Mouse (Mus musculus) ovary, postnatal 10 days (tissue): ENCODE data around the gene Arl4d.
A peak's percentile ranks its signal among the peaks of the same experiment; 100 is the strongest.
"Not testable (repeated sequence)": the region's sequence is repeated elsewhere in the genome, so short reads cannot be mapped to it uniquely, and the experiment has no call there.

Experiments used
- DNase-seq: peaks from one replicate; pipeline ENCODE4 v3.0.0; 2022; ENCODE audit warnings: low spot score

Gene Arl4d

DNA sequence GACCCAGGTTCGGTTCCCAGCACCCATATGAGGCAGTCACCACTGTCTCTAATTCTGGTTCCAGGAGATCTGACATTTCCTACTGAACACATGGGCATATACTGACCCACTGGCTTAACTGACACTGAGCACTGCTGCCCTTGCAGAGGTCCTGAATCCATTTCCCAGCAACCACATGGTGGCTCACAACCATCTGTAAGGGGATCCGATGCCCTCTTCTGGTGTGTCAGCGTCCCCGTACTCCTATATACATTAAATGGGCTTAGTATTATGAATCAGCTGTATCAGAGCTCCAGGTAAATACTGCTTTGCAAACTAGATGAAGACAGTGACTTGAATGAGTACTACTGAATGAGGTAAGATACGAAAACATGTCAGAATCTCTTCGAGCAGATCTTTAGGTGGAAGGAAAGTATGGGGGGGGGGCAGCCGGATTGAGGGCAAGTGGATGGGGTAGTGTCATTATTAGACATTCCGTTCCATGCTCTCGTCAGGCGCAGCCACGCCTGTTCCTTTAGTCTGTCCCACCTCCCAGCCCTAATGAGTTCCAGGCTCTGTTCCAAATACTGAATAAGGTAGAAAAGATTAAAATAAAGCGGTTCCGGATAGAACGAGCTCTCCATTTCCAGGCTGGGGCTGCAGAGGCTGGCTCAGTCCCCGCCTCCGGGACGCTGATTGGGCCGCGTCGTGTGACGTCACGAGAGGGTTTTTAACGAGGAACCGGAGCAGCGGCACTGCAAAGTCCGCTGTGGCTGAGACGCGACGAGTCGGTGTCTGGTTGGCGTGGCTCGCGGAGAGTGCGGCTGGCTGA, at the start of gene Arl4d:
Gene Arl4d (plus strand): TSS at position 717 of the 811 bp plus-strand sequence.
- DNase-seq = peak; percentile 94

DNA sequence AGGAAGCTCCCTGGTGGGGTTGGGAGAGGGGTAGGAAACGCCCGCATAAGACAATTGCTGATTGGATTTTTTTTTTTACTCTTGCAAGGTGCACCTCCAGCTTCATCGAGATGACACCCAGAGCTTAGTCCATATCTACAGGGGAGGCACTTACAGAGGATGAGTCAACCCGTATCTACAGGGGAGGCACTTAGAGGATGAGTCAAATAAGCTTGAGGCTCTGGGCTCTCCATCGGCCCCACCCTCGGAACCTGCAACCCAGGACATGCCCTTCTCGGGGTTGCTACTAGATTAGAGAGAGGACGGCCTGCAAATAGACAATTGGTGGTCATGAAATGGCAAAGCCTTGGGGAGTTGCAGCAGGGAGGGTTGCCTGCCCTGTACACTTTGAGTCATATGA, 49.2 kb upstream of the Arl4d start:
- DNase-seq = no peak

DNA sequence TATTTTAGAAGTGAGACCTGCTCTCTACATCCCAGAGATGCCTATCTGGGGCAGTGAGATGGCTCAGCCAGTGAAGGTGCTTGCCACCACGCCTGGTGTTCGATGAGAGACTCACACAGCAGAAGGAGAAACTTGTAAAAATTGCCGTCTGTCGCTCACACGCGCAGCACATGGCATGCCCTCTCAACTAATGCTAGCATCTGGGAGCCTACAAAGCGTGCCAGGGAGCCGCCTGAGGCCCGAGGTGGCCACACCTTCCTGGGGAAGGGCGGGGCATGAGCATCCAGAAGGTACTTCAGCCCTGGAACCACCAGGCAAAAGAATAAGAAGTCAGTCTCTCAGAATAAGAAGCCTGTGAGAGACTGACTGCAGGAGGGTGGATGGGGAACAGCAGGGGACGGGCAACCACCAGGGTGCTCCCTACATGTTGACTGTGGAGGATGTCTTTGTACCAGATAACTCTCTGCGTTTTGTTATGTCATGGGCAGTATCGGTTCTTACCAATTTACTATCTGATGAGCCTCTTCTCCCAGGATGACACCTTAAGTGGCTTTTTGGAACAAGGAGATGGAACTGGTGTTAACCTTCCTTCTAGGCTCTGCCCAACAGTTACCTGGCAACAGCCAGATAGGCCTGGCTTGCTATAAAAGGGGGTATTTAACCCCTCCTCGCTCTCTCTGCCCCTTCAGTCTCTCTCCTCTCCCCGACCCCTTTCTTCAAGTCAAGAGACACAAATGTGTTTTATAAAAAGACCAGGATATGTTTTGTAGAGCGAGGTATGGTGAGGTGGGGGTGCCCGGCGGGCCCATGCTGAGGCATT, 48.2 kb upstream of the Arl4d start:
- no peak for DNase-seq

DNA sequence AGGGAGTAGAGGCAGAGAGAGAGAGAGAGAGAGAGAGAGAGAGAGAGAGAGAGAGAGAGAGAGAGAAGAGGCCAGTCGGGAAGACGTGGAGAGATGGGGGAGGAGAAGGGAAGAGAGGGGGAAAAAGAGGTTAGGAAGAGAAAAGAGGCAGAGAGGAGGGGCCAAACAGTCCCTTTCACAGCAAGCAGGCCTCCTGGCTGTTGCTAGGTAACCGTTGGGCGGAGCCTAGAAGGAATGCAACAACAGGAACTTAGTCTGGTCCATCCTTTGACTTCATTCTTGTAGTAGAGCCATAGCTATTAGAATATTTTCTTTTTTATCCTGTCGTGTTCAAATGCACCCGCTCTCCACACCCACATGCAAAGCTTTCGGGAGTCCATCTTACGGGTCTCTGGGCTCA, 47.5 kb upstream of the Arl4d start:
- no peak for DNase-seq

DNA sequence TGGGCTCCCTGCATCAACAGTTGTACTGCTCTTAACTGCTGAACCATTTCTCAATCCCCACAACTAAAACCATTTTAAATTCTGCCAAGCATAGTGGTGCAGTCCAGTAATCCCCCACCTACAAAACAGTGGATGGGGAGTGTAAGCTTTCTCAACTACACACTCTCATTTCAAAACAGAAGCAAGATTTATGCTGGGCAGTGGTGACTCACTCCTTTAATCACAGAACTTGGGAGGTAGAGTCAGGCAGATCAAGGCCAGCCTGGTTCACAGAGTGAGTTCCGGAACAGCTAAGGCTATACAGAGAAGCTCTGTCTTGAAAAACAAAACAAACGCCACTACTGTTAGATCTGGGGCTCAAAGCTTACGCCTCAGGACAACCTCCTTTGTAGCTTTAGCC, 46.7 kb upstream of the Arl4d start:
- no peak for DNase-seq

DNA sequence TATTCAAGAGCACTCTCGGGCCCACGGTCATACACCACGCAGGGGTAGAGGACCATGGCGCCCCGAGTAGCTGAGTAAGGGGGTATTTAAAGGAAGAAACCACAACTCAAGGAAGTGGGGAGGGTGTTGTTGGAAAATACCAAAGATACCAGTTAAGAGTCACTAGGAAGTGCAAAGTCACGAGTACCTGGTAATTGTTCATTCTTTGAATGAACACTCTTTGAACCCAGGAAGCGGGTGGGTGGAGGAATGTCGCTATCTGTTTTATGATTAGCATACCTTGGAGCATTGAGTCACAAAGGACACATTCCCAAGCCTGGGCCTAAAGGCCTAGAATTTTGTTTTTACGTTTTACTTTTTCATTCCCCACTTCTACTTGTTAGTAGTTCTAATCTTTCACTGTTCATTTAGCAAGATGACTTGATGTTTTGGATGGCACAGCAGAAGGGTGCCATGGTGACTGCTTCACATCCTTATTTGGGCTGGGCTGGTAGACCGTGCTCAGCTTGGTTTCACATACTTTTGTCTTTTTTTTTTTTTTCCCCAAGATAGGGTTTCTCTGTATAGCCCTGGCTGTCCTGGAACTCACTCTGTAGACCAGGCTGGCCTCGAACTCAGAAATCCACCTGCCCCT, 45.2 kb upstream of the Arl4d start:
- not testable (repeated sequence) for DNase-seq

DNA sequence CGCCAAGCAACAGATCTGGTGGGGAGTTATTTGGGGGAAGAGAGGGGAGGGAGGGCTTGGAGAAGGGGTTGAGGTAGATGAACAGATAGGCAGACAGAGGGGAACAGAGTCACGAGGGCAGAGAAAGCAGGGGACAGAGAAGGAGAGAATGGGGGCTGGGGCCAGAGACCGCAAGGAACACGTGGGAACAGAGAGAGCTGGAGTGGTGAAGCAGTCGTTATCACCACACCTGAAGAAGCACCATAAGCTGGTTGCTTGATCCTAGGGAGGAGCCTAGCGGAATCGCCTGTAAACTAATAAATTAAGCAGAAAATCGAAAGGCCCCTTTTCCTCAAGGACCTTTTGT, 38.7 kb upstream of the Arl4d start:
- no peak for DNase-seq

DNA sequence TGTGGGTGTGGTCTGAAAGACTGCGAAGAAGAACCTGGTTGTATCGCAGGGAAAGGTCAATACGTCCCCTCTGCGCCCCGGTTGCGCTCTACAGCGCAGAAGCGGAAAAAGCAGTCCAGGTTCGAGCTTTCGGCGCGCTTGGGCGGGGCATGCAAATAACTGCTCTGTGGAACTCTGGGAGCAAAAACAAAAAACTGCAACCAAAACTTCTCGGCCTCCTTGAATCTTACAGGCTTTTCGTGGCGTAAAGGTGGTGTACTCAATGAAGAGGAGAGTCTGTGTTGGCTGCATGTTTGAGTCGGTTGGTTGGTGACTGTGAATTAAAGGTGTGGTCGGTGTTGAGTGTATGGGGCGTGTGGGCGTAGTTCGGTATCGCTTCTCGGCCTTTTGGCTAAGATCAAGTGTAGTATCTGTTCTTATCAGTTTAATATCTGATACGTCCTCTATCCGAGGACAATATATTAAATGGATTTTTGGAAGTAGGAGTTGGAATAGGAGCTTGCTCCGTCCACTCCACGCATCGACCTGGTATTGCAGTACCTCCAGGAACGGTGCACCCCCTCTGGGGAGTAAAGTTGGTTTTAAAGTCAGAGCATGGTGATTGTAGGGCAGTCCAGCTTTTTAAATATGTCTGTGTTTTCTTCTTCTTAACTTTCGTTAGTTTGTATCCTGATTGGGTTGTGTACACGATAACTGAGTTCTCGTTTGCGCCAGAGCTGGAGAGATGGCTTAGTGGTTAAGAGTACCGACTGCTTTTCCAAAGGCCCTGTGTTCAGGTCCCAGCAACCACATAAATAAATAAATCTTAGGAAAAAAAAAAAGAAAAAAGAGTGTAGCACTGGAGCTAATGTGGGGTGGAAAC, 38.1 kb upstream of the Arl4d start, which contains the start of gene Rdm1:
Gene Rdm1 (plus strand): TSS at position 201 of the 862 bp plus-strand sequence.
- DNase-seq = peak; percentile 58

DNA sequence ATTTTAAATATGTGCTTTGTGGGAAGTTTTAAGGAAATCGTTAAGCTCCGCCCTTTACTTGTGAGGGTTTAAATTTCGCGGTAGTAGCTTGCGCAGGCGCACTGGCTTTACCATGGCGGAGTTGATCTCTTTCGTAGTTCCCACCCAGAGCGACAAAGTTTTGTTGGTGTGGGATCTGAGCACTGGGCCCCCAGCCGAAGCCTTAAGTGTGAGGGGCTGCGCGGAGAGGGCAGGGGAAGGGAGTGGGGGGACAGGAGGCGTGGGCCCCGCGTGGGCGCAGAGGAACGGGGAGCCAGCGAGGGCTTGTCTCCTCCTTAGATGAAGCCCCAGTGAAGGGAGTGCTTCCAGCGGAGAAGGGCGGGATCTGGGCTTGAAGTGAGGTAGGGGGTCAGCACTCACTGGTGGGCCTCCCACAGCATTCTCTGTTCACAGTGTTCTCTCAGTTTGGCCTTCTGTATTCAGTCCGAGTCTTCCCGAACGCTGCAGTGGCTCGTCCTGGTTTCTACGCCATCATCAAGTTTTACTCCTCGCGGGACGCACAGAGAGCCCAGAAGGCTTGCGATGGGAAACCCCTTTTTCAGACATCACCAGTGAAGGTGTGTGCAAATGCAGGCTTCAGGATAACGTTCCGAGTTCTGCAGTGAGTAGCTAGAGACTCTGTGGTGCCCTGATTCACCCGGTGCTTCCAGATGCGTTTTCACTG, 37.3 kb upstream of the Arl4d start:
- DNase-seq = peak; percentile 87

DNA sequence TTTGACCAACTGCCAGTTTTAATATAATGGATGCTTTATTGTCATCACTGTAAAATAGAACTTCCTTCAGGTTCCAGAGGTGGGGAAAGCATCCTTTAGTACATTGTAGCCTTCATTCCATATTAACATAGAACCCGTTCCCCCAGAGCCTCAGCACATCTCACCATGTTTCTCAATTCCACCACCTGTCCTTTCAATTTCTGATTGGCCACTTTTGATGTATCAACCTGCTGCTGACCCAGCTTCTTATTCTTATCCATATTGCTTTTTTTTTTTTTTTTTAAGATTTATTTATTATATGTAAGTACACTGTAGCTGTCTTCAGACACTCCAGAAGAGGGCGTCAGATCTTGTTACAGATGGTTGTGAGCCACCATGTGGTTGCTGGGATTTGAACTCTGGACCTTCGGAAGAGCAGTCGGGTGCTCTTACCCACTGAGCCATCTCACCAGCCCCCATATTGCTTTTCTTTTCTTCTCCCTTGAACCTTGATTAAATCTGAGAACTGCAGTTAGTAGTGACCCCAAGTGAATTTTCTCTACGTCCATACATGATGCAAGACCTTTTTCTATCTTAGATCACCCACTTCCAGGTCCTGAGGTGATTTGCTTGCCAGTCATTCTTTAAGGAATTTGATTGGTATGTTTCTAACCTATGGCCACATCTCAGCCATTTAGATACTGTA, 36.5 kb upstream of the Arl4d start:
- DNase-seq = not testable (repeated sequence)

DNA sequence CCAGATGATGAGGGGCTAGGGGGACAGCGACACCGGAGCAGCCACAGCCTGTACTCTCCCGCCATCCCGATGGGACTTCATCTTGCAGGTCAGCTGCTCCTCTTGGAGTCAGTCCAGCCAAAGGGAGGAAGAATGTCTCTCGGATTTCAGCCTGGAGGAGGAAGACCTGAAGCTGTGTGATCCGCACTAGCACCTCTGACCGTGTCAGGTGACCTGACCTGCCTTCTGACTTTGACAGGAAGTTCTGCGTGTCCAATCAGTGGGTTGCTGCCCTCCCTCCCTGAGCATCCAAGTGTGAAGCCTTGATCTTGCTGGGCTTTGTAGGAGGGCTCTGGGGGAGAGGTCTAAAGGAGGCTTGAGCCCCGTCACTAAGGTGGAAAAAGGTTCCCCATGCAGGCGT, 29.7 kb upstream of the Arl4d start:
- DNase-seq = no peak

DNA sequence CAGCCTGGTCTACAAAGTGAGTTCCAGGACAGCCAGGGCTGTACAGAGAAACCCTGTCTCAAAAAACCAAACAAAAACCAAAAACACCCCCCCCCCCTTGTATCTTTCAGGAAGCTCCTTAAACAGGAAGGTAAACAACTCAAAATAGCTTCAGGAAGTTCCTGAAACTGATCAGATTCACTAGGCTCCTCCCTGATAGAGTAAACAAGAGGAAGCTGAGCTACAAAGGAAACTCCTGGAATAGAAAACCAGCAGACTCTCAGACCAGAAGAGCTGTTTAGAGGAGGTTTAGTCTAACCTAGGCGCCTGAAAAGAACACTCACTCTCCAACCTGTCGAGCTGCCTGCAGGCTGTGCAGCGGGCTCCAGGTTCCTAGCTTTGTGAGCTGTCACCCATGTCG, 25.6 kb upstream of the Arl4d start:
- DNase-seq = no peak

DNA sequence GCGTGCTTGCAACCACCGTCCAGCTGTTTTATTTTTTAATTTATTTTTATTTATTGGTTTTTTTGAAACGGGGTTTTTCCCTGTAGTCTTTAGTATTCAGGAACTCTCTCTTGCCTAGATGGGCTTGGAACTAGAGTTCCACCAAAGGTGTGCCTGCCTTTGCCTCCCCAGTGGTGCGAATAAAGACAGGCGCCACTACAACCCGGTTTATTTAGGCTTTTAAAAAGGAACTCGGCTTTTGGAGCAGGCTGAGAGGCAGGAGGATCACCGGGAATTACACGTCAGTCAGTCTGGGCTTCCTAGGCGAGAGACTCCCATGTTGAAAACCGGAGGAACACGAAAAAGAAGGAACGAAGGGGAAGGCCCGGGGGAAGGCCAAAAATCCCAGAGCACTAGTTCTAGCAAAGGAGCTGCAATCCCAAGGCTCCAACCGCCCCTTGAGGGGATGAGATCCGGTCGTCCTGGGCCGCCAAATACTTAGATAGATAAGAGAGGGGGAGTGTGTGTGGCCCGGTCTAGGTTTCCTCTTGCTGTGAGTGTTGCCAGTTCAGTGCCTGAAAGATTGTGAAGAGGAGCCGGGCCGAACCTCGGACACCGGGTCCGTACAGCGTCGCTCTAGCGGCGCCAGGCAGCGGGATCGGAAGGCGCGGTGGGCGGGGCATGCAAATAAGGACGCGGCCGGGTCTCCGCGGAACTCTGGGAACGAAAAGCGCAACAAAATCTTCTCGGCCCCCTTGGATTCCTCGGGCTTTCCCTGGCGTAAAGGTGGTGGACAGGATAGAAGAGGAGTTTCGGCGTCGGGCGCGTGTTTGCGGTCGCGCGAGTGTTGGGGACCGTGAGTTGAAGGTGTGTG, 24.3 kb upstream of the Arl4d start:
- DNase-seq = peak; percentile 53

DNA sequence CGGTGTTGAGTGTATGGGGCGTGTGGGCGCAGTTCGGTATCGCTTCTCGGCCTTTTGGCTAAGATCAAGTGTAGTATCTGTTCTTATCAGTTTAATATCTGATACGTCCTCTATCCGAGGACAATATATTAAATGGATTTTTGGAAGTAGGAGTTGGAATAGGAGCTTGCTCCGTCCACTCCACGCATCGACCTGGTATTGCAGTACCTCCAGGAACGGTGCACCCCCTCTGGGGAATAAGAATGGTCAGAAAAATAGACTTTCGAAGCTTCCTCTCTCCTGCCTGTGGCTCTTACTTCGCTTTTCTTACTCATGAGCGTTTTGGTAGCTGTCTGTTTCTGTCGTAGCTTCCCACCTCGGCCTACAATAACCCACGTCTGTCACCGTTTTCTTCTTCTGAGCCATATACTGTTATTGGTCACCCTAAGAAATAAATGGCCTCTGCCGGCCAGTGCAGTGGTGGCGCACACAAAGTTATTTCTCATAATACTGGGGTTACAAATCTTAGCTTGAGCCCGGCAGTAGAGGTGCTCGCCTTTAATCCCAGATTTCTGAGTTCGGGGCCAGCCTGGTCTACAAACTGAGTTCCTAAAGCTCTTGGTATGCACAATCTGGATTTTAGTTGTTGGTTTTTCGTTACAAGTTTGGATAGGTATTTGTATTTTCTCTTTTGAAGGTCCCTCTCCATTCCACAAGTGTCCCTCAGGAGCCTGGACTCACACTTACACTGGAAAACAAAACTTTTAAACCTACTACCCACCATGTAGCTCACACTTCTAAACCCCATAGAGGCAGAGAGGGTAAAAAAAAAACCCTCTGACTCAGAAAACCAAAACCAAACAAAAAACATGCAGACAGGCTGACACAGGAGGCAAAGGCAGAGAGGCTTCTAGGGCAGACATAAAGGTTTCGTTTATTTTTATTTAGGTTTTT, 23.4 kb upstream of the Arl4d start:
- DNase-seq = not testable (repeated sequence)

DNA sequence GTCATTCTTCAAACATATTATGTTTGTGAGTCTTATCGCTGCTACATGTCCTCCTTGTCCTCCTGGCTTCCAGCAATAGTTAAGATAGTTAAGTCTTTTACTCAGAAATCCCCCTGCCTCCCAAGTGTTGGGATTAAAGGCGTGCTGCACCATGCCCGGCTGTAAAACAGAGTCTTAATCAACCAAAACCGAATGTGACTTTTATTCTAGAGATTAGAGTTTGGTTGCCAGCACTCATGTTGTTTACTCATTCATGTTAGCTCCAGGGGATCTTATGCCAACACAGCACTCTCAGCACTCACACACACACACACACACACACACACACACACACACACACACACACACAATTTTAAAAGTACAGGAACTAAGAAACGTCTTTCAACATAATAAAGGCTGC, 22.4 kb upstream of the Arl4d start:
- no peak for DNase-seq

DNA sequence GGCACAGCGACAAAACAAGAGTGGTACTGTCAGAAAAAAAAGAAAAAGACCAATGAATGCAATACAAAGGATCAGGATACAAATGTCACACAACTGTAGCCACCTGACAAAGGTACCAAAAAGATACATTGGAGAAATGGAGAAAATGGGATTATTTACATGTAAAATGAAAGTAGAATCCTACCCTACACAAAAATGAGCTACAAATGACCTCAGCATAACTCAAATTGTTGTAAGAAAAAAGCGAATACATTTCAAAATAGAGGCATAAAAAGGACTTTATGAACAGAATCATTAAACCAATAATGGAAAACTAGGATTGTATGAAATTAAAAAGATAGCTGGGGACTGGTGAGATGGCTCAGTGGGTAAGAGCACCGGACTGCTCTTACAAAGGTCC, 20.8 kb upstream of the Arl4d start:
- no peak for DNase-seq

DNA sequence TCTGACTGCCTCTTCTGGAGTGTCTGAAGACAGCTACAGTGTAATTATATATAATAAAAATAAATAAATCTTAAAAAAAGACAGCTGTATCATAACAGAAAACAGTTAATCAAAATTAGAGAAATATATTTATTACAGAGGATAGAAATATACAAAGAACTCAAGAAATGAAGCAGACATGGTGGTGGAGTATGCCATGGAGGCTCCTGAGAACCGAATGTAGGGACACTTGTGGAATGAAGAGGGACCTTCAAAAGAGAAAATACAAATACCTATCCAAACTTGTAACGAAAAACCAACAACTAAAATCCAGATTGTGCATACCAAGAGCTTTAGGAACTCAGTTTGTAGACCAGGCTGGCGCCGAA, 20.3 kb upstream of the Arl4d start:
- not testable (repeated sequence) for DNase-seq

DNA sequence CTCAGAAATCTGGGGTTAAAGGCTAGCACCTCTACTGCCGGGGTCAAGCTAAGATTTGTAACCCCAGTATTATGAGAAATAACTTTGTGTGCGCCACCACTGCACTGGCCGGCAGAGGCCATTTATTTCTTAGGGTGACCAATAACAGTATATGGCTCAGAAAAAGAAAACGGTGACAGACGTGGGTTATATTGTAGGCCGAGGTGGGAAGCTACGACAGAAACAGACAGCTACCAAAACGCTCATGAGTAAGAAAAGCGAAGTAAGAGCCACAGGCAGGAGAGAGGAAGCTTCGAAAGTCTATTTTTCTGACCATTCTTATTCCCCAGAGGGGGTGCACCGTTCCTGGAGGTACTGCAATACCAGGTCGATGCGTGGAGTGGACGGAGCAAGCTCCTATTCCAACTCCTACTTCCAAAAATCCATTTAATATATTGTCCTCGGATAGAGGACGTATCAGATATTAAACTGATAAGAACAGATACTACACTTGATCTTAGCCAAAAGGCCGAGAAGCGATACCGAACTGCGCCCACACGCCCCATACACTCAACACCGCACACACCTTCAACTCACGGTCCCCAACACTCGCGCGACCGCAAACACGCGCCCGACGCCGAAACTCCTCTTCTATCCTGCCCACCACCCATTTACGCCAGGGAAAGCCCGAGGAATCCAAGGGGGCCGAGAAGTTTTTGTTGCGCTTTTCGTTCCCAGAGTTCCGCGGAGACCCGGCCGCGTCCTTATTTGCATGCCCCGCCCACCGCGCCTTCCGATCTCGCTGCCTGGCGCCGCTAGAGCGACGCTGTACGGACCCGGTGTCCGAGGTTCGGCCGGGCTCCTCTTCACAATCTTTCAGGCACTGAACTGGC, 19.7 kb upstream of the Arl4d start:
- DNase-seq = peak; percentile 56
